In genomic region chr7:74060306-74060946, GRCm38 (mm10) we compare ENCODE assay signal across 10 mouse cellular contexts. TPM values are rescaled to one million over a fixed set of nuclear protein-coding genes. Genes with fewer than 3 reads are reported as not detected.
DNase-seq lines count a peak whose midpoint lies in the region; ATAC-seq lines count a peak whose summit lies in the region.
"Had no signal": no experiment of that assay in that cellular context is flagged by ENCODE, and none has a peak within 500 bp of the region (broad histone marks: within the 10 kb centered on the region; RNA-seq: fewer than 3 reads in every experiment).

No protein-coding gene starts in this region.

- DNase-seq in cerebellum, postnatal 14 days: peak; percentile 24 to 45
- no peak for DNase-seq in cerebellum, adult 11-12 months
- peak; percentile 61 for DNase-seq in ovary, adult 18-20 months (ENCODE audit: low spot score)
- no peak for DNase-seq in ovary, postnatal 10 days (ENCODE audit: low spot score)
- peak; percentile 10 to 41 for DNase-seq in kidney, postnatal 25 days
- DNase-seq in testis, postnatal 10 days (ENCODE audit: low spot score): peak; percentile 67
- no peak for DNase-seq in left cerebral cortex, adult 11 months (ENCODE audit: low spot score)
- DNase-seq: embryo, embryonic 11 days; thymus, adult 2 months had no signal

- no peak for ATAC-seq in erythroid progenitor cell, adult 5-6 weeks (replicated peaks; ENCODE audit: low FRiP score, poor library complexity, severe bottlenecking)

RNA-seq across cellular contexts. Expression of gene St8sia2, which starts 46.9 kb away (rescaled TPM):
- total RNA-seq in erythroid progenitor cell, adult 5-6 weeks (2015; ENCODE audit: low replicate concordance): not detected in 2 replicates
- not detected in 2 replicates for total RNA-seq in erythroid progenitor cell, adult 5-6 weeks (2017; ENCODE audit: low replicate concordance)

Comparison
In these comparisons a context has a peak if more than half of its experiments do, and no peak if none do; other contexts are left out.
1. DNase-seq: peak in cerebellum, postnatal 14 days (2 of 2), ovary, adult 18-20 months (single experiment), kidney, postnatal 25 days (2 of 2) and testis, postnatal 10 days (single experiment); none in cerebellum, adult 11-12 months (single experiment), ovary, postnatal 10 days (single experiment) and left cerebral cortex, adult 11 months (single experiment).